Mouse (Mus musculus) ES-E14 (cell line): ENCODE data around the gene 1700019D03Rik.
A peak's percentile ranks its signal among the peaks of the same experiment; 100 is the strongest.

ENCODE experiments used
- CHD2 ChIP-seq: IDR thresholded peaks from 2 replicates; pipeline ENCODE4 v1.6.1; 2014; ENCODE audit warnings: mild to moderate bottlenecking, low read depth, low read length, inconsistent platforms
- HCFC1 ChIP-seq: IDR thresholded peaks from 2 replicates; pipeline ENCODE4 v1.6.1; 2012; ENCODE audit warnings: low read length, inconsistent platforms, borderline replicate concordance; ENCODE audit not compliant: insufficient read depth
- MAFK ChIP-seq: IDR thresholded peaks from 2 replicates; pipeline ENCODE4 v1.6.1; 2014; ENCODE audit warnings: mild to moderate bottlenecking, low read depth, low read length, inconsistent platforms; ENCODE audit not compliant: insufficient read depth
- ZC3H11A ChIP-seq: IDR thresholded peaks from 2 replicates; pipeline ENCODE4 v1.6.1; 2012; ENCODE audit warnings: low read depth, mild to moderate bottlenecking, inconsistent platforms, low read length, borderline replicate concordance
- ZNF384 ChIP-seq: IDR thresholded peaks from 2 replicates; pipeline ENCODE4 v1.6.1; 2012; ENCODE audit warnings: low read depth, low read length, inconsistent platforms

- no peak for TF ChIP-seq ZC3H11A
- no peak for TF ChIP-seq CHD2
- no peak for TF ChIP-seq HCFC1
- no peak for TF ChIP-seq ZNF384
- TF ChIP-seq MAFK: peak; percentile 63
Measured at GRCm38 (mm10) chr1:52916655-52917054, 103.3 kb downstream of the 1700019D03Rik start.
